Mouse (Mus musculus) MEL (cell line): Measurements from ENCODE around the gene Ebf3. TPM values are rescaled to one million over a fixed set of nuclear protein-coding genes. Genes with fewer than 3 reads are reported as not detected.

ENCODE experiments used
- DNase-seq: peaks from one replicate; pipeline ENCODE4 v3.0.0; 2011; ENCODE audit warnings: low read depth, low spot score
- H3K27ac ChIP-seq: 2 replicates; pipeline ENCODE4 v1.5.1; 2012; ENCODE audit warnings: low read depth, mild to moderate bottlenecking, control low read depth, low read length, moderate library complexity; ENCODE audit not compliant: control insufficient read depth
- H3K27me3 ChIP-seq, 2 experiments: fragments of 150-350 bp in 1 of 2; sonication (generic) in 1 of 2; 2 replicates each; pipeline ENCODE4 v1.6.1; 2012; ENCODE audit warnings: low read length in 2 of 2, mild to moderate bottlenecking in 2 of 2, improper control_type of control experiment in 1 of 2, moderate library complexity in 1 of 2; ENCODE audit not compliant: insufficient read depth in 2 of 2, control insufficient read depth in 1 of 2
- H3K36me3 ChIP-seq, 2 experiments: 2 replicates each; pipeline ENCODE4 v1.6.1; 2012 to 2014; ENCODE audit warnings: low read length in 2 of 2, improper control_type of control experiment in 1 of 2, inconsistent platforms in 1 of 2, mild to moderate bottlenecking in 1 of 2; ENCODE audit not compliant: insufficient read depth in 2 of 2, control insufficient read depth in 1 of 2
- H3K4me1 ChIP-seq, 2 experiments: fragments of 150-350 bp in 1 of 2; sonication (generic) in 1 of 2; 2 replicates each; pipeline ENCODE4 v1.6.1; 2012; ENCODE audit warnings: low read length in 2 of 2, improper control_type of control experiment in 1 of 2, mild to moderate bottlenecking in 1 of 2; ENCODE audit not compliant: insufficient read depth in 2 of 2, control insufficient read depth in 1 of 2
- H3K4me3 ChIP-seq, 2 experiments: fragments of 150-350 bp in 1 of 2; sonication (generic) in 1 of 2; 2 replicates each; pipeline ENCODE4 v1.5.1; 2012; ENCODE audit warnings: low read depth in 2 of 2, low read length in 2 of 2, mild to moderate bottlenecking in 2 of 2, moderate library complexity in 2 of 2, control low read depth in 1 of 2, improper control_type of control experiment in 1 of 2; ENCODE audit not compliant: control insufficient read depth in 1 of 2, insufficient read depth in 1 of 2
- H3K79me2 ChIP-seq: 2 replicates; pipeline ENCODE4 v1.6.1; 2012; ENCODE audit warnings: mild to moderate bottlenecking, low read length, moderate library complexity; ENCODE audit not compliant: control insufficient read depth, poor library complexity, insufficient read depth
- H3K9ac ChIP-seq: 2 replicates; pipeline ENCODE4 v1.6.1; 2012; ENCODE audit warnings: low read depth, mild to moderate bottlenecking, control low read depth, low read length, moderate library complexity; ENCODE audit not compliant: control insufficient read depth, poor library complexity, severe bottlenecking
- H3K9me3 ChIP-seq: fragments of 150-350 bp; sonication (generic); replicated peaks from 2 replicates; pipeline ENCODE4 v1.6.1; 2012; ENCODE audit warnings: mild to moderate bottlenecking, low read length, improper control_type of control experiment, moderate library complexity; ENCODE audit not compliant: insufficient read depth
- BHLHE40 ChIP-seq: IDR thresholded peaks from 2 replicates; pipeline ENCODE4 v1.6.1; 2012; ENCODE audit warnings: low read depth, mild to moderate bottlenecking, inconsistent platforms, low read length, improper control_type of control experiment, borderline replicate concordance
- CHD1 ChIP-seq: IDR thresholded peaks from 2 replicates; pipeline ENCODE4 v1.6.1; 2012; ENCODE audit warnings: low read depth, mild to moderate bottlenecking, inconsistent platforms, low read length, improper control_type of control experiment
- CTCF ChIP-seq, 3 experiments: IDR thresholded peaks in 2 of 3; conservative IDR thresholded peaks in 1 of 3; 2 replicates each; pipeline ENCODE4 v1.5.1; 2011 to 2012; ENCODE audit warnings: low read length in 3 of 3, low read depth in 2 of 3, mild to moderate bottlenecking in 2 of 3, improper control_type of control experiment in 1 of 3, inconsistent platforms in 1 of 3, mixed read lengths in 1 of 3, moderate library complexity in 1 of 3; ENCODE audit not compliant: control insufficient read depth in 1 of 3, insufficient read depth in 1 of 3, poor library complexity in 1 of 3, severe bottlenecking in 1 of 3
- EP300 ChIP-seq, 2 experiments: IDR thresholded peaks; 2 replicates each; pipeline ENCODE4 v1.6.1; 2011; ENCODE audit warnings: improper control_type of control experiment in 2 of 2, low read length in 2 of 2, low read depth in 1 of 2, mild to moderate bottlenecking in 1 of 2
- GABPA ChIP-seq: IDR thresholded peaks from 2 replicates; pipeline ENCODE4 v1.6.1; 2012; ENCODE audit warnings: low read depth, mild to moderate bottlenecking, inconsistent platforms, low read length, improper control_type of control experiment, moderate library complexity
- HCFC1 ChIP-seq: IDR thresholded peaks from 2 replicates; pipeline ENCODE4 v1.6.1; 2012; ENCODE audit warnings: low read depth, mild to moderate bottlenecking, inconsistent platforms, low read length, improper control_type of control experiment, moderate library complexity
- JUND ChIP-seq: IDR thresholded peaks from 2 replicates; pipeline ENCODE4 v1.6.1; 2011; ENCODE audit warnings: low read depth, mild to moderate bottlenecking, improper control_type of control experiment, low read length
- KAT2A ChIP-seq: conservative IDR thresholded peaks from 2 replicates; pipeline ENCODE4 v1.6.1; 2012; ENCODE audit warnings: low read depth, low read length, improper control_type of control experiment, inconsistent platforms
- MAZ ChIP-seq: IDR thresholded peaks from 2 replicates; pipeline ENCODE4 v1.6.1; 2012; ENCODE audit warnings: low read depth, mild to moderate bottlenecking, inconsistent platforms, low read length, improper control_type of control experiment
- MEF2A ChIP-seq: IDR thresholded peaks from 2 replicates; pipeline ENCODE4 v1.6.1; 2014; ENCODE audit warnings: low read depth, mild to moderate bottlenecking, inconsistent platforms, low read length, improper control_type of control experiment; ENCODE audit not compliant: poor library complexity, insufficient replicate concordance, severe bottlenecking; ENCODE audit errors: extremely low read depth
- MYC ChIP-seq: IDR thresholded peaks from 2 replicates; pipeline ENCODE4 v1.6.1; 2011; ENCODE audit warnings: low read depth, mild to moderate bottlenecking, low read length, improper control_type of control experiment, moderate library complexity
- NELFE ChIP-seq: IDR thresholded peaks from 2 replicates; pipeline ENCODE4 v1.6.1; 2011; ENCODE audit warnings: low read depth, low read length, improper control_type of control experiment
- NRF1 ChIP-seq: IDR thresholded peaks from 2 replicates; pipeline ENCODE4 v1.6.1; 2014; ENCODE audit warnings: low read depth, mild to moderate bottlenecking, inconsistent platforms, low read length, improper control_type of control experiment, moderate library complexity; ENCODE audit not compliant: poor library complexity, insufficient read depth, severe bottlenecking
- POLR2A ChIP-seq, 2 experiments: IDR thresholded peaks; 2 replicates each; pipeline ENCODE4 v1.6.1; 2011 to 2012; ENCODE audit warnings: low read length in 2 of 2, mild to moderate bottlenecking in 2 of 2, control low read depth in 1 of 2, improper control_type of control experiment in 1 of 2, low read depth in 1 of 2, moderate library complexity in 1 of 2; ENCODE audit not compliant: control insufficient read depth in 1 of 2, insufficient read depth in 1 of 2, poor library complexity in 1 of 2
- POLR2AphosphoS2 ChIP-seq: IDR thresholded peaks from 2 replicates; pipeline ENCODE4 v1.6.1; 2011; ENCODE audit warnings: low read length, improper control_type of control experiment
- POLR2AphosphoS5 ChIP-seq: IDR thresholded peaks from 2 replicates; pipeline ENCODE4 v1.6.1; 2012; ENCODE audit warnings: low read depth, borderline replicate concordance, mild to moderate bottlenecking, inconsistent platforms, low read length, moderate library complexity, mixed read lengths
- SIN3A ChIP-seq: IDR thresholded peaks from 2 replicates; pipeline ENCODE4 v1.6.1; 2012; ENCODE audit warnings: low read length, improper control_type of control experiment, inconsistent platforms
- TCF12 ChIP-seq: IDR thresholded peaks from 2 replicates; pipeline ENCODE4 v1.6.1; 2014; ENCODE audit warnings: low read depth, mild to moderate bottlenecking, inconsistent platforms, low read length, improper control_type of control experiment, moderate library complexity
- UBTF ChIP-seq: IDR thresholded peaks from 2 replicates; pipeline ENCODE4 v1.6.1; 2012; ENCODE audit warnings: low read depth, mild to moderate bottlenecking, inconsistent platforms, low read length, improper control_type of control experiment, moderate library complexity, borderline replicate concordance; ENCODE audit not compliant: insufficient read depth
- USF2 ChIP-seq, 2 experiments: IDR thresholded peaks; 2 replicates each; pipeline ENCODE4 v1.6.1; 2011 to 2012; ENCODE audit warnings: improper control_type of control experiment in 2 of 2, low read length in 2 of 2, borderline replicate concordance in 1 of 2, inconsistent platforms in 1 of 2, low read depth in 1 of 2, mild to moderate bottlenecking in 1 of 2; ENCODE audit not compliant: insufficient read depth in 1 of 2
- ZC3H11A ChIP-seq: IDR thresholded peaks from 2 replicates; pipeline ENCODE4 v1.6.1; 2012; ENCODE audit warnings: low read depth, mild to moderate bottlenecking, inconsistent platforms, low read length, improper control_type of control experiment
- ZKSCAN1 ChIP-seq: IDR thresholded peaks from 2 replicates; pipeline ENCODE4 v1.6.1; 2012; ENCODE audit warnings: low read depth, mild to moderate bottlenecking, inconsistent platforms, low read length, improper control_type of control experiment, moderate library complexity
- ZMIZ1 ChIP-seq: IDR thresholded peaks from 2 replicates; pipeline ENCODE4 v1.6.1; 2012; ENCODE audit warnings: low read depth, mild to moderate bottlenecking, inconsistent platforms, low read length, improper control_type of control experiment, moderate library complexity
- polyA plus RNA-seq, 2 experiments: library from polyadenylated mRNA; stranded (reverse) in 1 of 2; unstranded in 1 of 2; fragments of >175 nt in 1 of 2; fragments of >200 nt in 1 of 2; gene quantifications; 2 replicates each; pipeline versions ENCODE4 v1.2.1 to v1.2.4; 2012; ENCODE audit warnings: low replicate concordance in 2 of 2, low read depth in 1 of 2; ENCODE audit not compliant: insufficient read length in 2 of 2, insufficient read depth in 1 of 2, missing spikeins in 1 of 2
- total RNA-seq: library from RNA; depleted of rRNA; stranded (reverse); fragments of 300-350 nt; gene quantifications from 2 replicates; pipeline ENCODE4 v1.2.3, GENCODE M21; 2012

Gene Ebf3
- total and polyA plus RNA-seq, 3 experiments, result not detected

GRCm38 (mm10) chr7:137301329-137301751 lies 12.9 kb downstream of the Ebf3 start:
- DNase-seq, result no peak
- no peak overlapping the region for H3K9ac ChIP-seq
- H3K79me2 ChIP-seq, result no peaks in the 10 kb centered on the region
- no peaks in the 10 kb centered on the region for H3K9me3 ChIP-seq
- TF ChIP-seq NELFE (no peak), ZMIZ1 (no peak), JUND (no peak), TCF12 (no peak), EP300 (IDR thresholded peaks at IDR 0.05; ENCODE audit: low read depth in 1 of 2, low read length in 2 of 2) (no peak), SIN3A (no peak), HCFC1 (no peak), MYC (no peak), POLR2A (IDR thresholded peaks at IDR 0.05; ENCODE audit: control insufficient read depth in 1 of 2, insufficient read depth in 1 of 2, low read depth in 1 of 2, low read length in 2 of 2, poor library complexity in 1 of 2) (no peak)
- TF ChIP-seq, all 39 proteins: peak for 0
- Histone ChIP-seq H3K36me3 (no peaks in the 10 kb centered on the region), H3K4me1 (no peaks in the 10 kb centered on the region), H3K27me3 (no peaks in the 10 kb centered on the region), H3K4me3 (no peak overlapping the region), H3K27ac (no peak overlapping the region)

GRCm38 (mm10) chr7:137300826-137301225 lies 13.4 kb downstream of the Ebf3 start:
- no peaks in the 10 kb centered on the region for H3K9me3 ChIP-seq
- no peaks in the 10 kb centered on the region for H3K36me3 ChIP-seq
- H3K4me3 ChIP-seq, result no peak overlapping the region
- no peaks in the 10 kb centered on the region for H3K79me2 ChIP-seq
- no peaks in the 10 kb centered on the region for H3K27me3 ChIP-seq
- TF ChIP-seq KAT2A, result no peak
- TF ChIP-seq USF2 (IDR thresholded peaks at IDR 0.05; ENCODE audit: borderline replicate concordance in 1 of 2, insufficient read depth in 1 of 2, low read depth in 1 of 2, low read length in 2 of 2), result no peak
- no peak overlapping the region for H3K9ac ChIP-seq
- no peak for DNase-seq
- H3K27ac ChIP-seq, result no peak overlapping the region
- no peaks in the 10 kb centered on the region for H3K4me1 ChIP-seq

DNA sequence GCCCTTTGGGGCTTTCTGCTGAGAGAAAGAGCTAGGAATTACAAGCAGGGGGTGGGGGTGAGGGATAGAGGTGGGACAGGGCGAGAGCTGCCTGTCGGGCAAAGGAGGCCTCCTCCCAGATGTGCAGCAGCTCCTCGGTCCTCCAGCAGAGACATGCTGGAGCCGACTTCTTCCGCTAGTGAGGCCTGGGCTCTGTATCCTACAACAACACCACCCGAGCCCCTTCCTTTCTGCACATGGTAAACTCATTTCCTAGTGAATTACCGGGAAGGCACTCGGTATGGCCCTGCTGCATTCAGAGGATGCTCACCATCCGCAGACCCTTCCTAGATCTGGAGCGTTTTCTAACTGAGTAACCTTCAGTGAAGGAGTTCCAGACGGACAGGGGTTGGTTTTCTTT lies 14.1 kb downstream of the Ebf3 start:
- no peak overlapping the region for H3K4me3 ChIP-seq
- H3K4me1 ChIP-seq, result no peaks in the 10 kb centered on the region
- no peaks in the 10 kb centered on the region for H3K36me3 ChIP-seq
- H3K9ac ChIP-seq, result no peak overlapping the region
- H3K79me2 ChIP-seq, result no peaks in the 10 kb centered on the region
- TF ChIP-seq USF2 (IDR thresholded peaks at IDR 0.05; ENCODE audit: borderline replicate concordance in 1 of 2, insufficient read depth in 1 of 2, low read depth in 1 of 2, low read length in 2 of 2), result no peak
- TF ChIP-seq SIN3A, result no peak
- no peak for TF ChIP-seq MEF2A
- no peak for TF ChIP-seq ZC3H11A
- TF ChIP-seq POLR2AphosphoS5, result no peak
- no peak for TF ChIP-seq CTCF (IDR thresholded peaks at IDR 0.05 in 2 of 3, conservative IDR thresholded peaks at IDR 0.05 in 1 of 3; ENCODE audit: control insufficient read depth in 1 of 3, insufficient read depth in 1 of 3, low read depth in 2 of 3, low read length in 3 of 3, poor library complexity in 1 of 3, severe bottlenecking in 1 of 3)
- TF ChIP-seq GABPA, result no peak
- TF ChIP-seq EP300 (IDR thresholded peaks at IDR 0.05; ENCODE audit: low read depth in 1 of 2, low read length in 2 of 2), result no peak
- TF ChIP-seq POLR2AphosphoS2, result no peak
- TF ChIP-seq MAZ, result no peak
- no peak for TF ChIP-seq MYC
- no peak for TF ChIP-seq UBTF
- no peak for TF ChIP-seq HCFC1
- no peak for TF ChIP-seq CHD1
- TF ChIP-seq BHLHE40, result no peak
- TF ChIP-seq ZKSCAN1, result no peak
- no peak for TF ChIP-seq NRF1
- H3K27me3 ChIP-seq, result no peaks in the 10 kb centered on the region
- no peaks in the 10 kb centered on the region for H3K9me3 ChIP-seq
- no peak overlapping the region for H3K27ac ChIP-seq
- DNase-seq, result no peak
